Mouse (Mus musculus): Measurements from ENCODE around the gene Traf3ip1.

DNA sequence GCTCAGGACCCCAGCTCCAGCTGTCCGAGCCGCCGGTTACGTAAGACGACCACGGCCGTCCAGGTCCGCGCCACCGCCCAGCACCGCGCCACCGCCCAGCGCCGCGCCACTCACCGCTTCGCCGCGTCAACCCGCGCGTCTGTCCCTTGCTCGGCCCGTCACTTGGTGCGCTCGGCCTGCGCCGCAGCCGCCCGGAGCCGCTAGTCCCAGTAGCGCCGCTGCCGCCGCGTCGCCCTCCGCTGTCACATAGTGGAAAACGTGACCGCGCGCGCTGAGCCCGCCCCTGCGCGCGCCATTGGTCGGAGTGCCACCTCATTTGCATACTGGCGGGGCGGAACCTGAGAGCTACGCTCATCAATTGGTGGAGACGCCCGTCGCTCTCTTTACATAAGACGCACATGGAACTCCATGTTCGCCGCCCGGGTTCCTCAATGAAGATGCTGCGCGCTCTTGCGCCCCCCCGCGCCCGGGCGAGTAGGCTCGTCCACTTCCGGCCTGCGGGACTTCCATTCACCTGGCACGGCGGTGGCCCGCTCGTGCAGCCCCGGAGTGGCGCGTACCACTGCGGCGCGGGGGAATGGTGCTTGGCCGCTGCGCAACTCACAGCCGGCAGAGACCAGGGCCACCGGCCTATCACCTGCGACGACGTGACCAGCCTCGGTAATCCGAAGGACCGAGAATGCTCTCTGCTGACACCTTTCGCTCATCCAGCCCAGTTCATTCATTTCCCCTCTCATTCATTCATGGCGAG is 35.2 kb upstream of the Traf3ip1 start, which contains the start of gene Per2:
- TF ChIP-seq CTCF (IDR thresholded peaks at IDR 0.05; ENCODE audit: low read depth), result peak; percentile 29
- peak; percentile 96 for TF ChIP-seq EP300 (IDR thresholded peaks at IDR 0.05; ENCODE audit: low read depth)
